Comparison of ENCODE assay signal across 15 mouse cellular contexts in genomic region chr13:60255162-60255561, GRCm38 (mm10).
A peak's percentile ranks its signal among the peaks of the same experiment; 100 is the strongest.
DNase-seq lines count a peak whose midpoint lies in the region; ATAC-seq and TF ChIP-seq lines count a peak whose summit lies in the region.
"Had no signal": no experiment of that assay in that cellular context is flagged by ENCODE, and none has a peak within 500 bp of the region (broad histone marks: within the 10 kb centered on the region; RNA-seq: fewer than 3 reads in every experiment).

No protein-coding gene starts in this region.

- H3K4me2 ChIP-seq in kidney, postnatal 0 days (ENCODE audit: low read length): no peak overlapping the region
- no peak overlapping the region for H3K4me2 ChIP-seq in stomach, embryonic 16.5 days (ENCODE audit: low read depth, low read length)
- H3K4me2 ChIP-seq in liver, embryonic 12.5 days: no peak overlapping the region

- ATAC-seq in kidney, postnatal 0 days (replicated peaks; ENCODE audit: low FRiP score, low read depth): no peak
- no peak for ATAC-seq in stomach, embryonic 16.5 days (ENCODE audit: insufficient read depth, low FRiP score)
- no peak for ATAC-seq in liver, embryonic 12.5 days
- ATAC-seq: liver, postnatal 0 days had no signal

- peak overlapping the region; percentile 43; the same call in 1 of the 2 replicates for H3K27ac ChIP-seq in gastrocnemius, adult 2 months
- H3K27ac ChIP-seq in kidney, postnatal 0 days: 0 out of 2 replicates have a peak overlapping the region, but pooled peaks have one; percentile 27
- H3K27ac ChIP-seq in kidney, adult 2 months (ENCODE audit: insufficient read depth, low read depth, low read length): no peak overlapping the region
- peak overlapping the region; percentile 89 for H3K27ac ChIP-seq in limb, embryonic 10.5 days
- H3K27ac ChIP-seq in stomach, embryonic 16.5 days (ENCODE audit: low read length): peak overlapping the region; percentile 49; the same call in 1 of the 2 replicates
- H3K27ac ChIP-seq in liver, embryonic 12.5 days: no peak overlapping the region

- no peak for TF ChIP-seq POLR2A in kidney, adult 2 months (IDR thresholded peaks at IDR 0.05; ENCODE audit: low read depth, low read length)

- WGBS in kidney, postnatal 0 days: 25% methylated on average over 7 of the region's 7 CpGs
- 50% methylated on average over 7 of the region's 7 CpGs for WGBS in kidney, adult 2 months
- 25% methylated on average over 7 of the region's 7 CpGs for WGBS in limb, embryonic 10.5 days
- WGBS in stomach, embryonic 16.5 days: 26% methylated on average over 7 of the region's 7 CpGs
- 53% methylated on average over 7 of the region's 7 CpGs for WGBS in liver, embryonic 12.5 days (ENCODE audit: insufficient replicate concordance)

- no peak overlapping the region for H3K4me3 ChIP-seq in gastrocnemius, adult 2 months
- no peak overlapping the region for H3K4me3 ChIP-seq in kidney, postnatal 0 days (replicated peaks; ENCODE audit: low read depth, low read length)
- no peak overlapping the region for H3K4me3 ChIP-seq in kidney, adult 2 months (ENCODE audit: insufficient read depth, low read depth, low read length)
- H3K4me3 ChIP-seq in limb, embryonic 10.5 days: 0 out of 2 replicates have a peak overlapping the region, but pooled peaks have one; percentile 12
- no peak overlapping the region for H3K4me3 ChIP-seq in stomach, embryonic 16.5 days (replicated peaks; ENCODE audit: low read length)
- H3K4me3 ChIP-seq in liver, embryonic 12.5 days: no peak overlapping the region

- H3K4me1 ChIP-seq in kidney, postnatal 0 days (replicated peaks; ENCODE audit: insufficient read depth, low read length): peaks cover 7% of the 10 kb centered on the region; the same call in 1 of the 2 replicates
- no peaks in the 10 kb centered on the region for H3K4me1 ChIP-seq in kidney, adult 2 months (ENCODE audit: control insufficient read depth, insufficient read depth, low read length)
- H3K4me1 ChIP-seq in limb, embryonic 10.5 days: peaks cover 59% of the 10 kb centered on the region
- no peaks in the 10 kb centered on the region for H3K4me1 ChIP-seq in stomach, embryonic 16.5 days (ENCODE audit: control insufficient read depth, insufficient read depth, low read length)
- H3K4me1 ChIP-seq in liver, embryonic 12.5 days: no peaks in the 10 kb centered on the region

- no peaks in the 10 kb centered on the region for H3K36me3 ChIP-seq in kidney, postnatal 0 days (ENCODE audit: insufficient read depth, low read length)
- H3K36me3 ChIP-seq in kidney, adult 2 months (ENCODE audit: control insufficient read depth, insufficient read depth, low read length): no peaks in the 10 kb centered on the region
- no peaks in the 10 kb centered on the region for H3K36me3 ChIP-seq in limb, embryonic 10.5 days
- no peaks in the 10 kb centered on the region for H3K36me3 ChIP-seq in stomach, embryonic 16.5 days (ENCODE audit: control insufficient read depth, insufficient read depth, low read length)
- H3K36me3 ChIP-seq in liver, embryonic 12.5 days: no peaks in the 10 kb centered on the region

- H3K27me3 ChIP-seq in kidney, postnatal 0 days (ENCODE audit: insufficient read depth, low read length): no peaks in the 10 kb centered on the region
- no peaks in the 10 kb centered on the region for H3K27me3 ChIP-seq in kidney, adult 2 months (replicated peaks; ENCODE audit: control insufficient read depth, insufficient read depth, low read length)
- H3K27me3 ChIP-seq in limb, embryonic 10.5 days (ENCODE audit: low read depth, poor library complexity, severe bottlenecking): no peaks in the 10 kb centered on the region
- no peaks in the 10 kb centered on the region for H3K27me3 ChIP-seq in stomach, embryonic 16.5 days (ENCODE audit: control insufficient read depth, insufficient read depth, low read length)
- H3K27me3 ChIP-seq in liver, embryonic 12.5 days (replicated peaks): no peaks in the 10 kb centered on the region
- H3K27me3 ChIP-seq: CH12.LX had no signal

- TF ChIP-seq CTCF in gastrocnemius, adult 2 months (IDR thresholded peaks at IDR 0.05): no peak
- no peak for TF ChIP-seq CTCF in kidney, postnatal 0 days (IDR thresholded peaks at IDR 0.05; ENCODE audit: low read depth)
- no peak for TF ChIP-seq CTCF in kidney, adult 2 months (conservative IDR thresholded peaks at IDR 0.05; ENCODE audit: insufficient read depth, insufficient read length, low read depth, low read length)

- intact Hi-C loops in gastrocnemius, adult 2 months (cut with DNase I): no loop called here
- intact Hi-C loops in gastrocnemius, postnatal 36 days (cut with DNase I): no loop called here

- DNase-seq in gastrocnemius, adult 2 months: no peak
- no peak for DNase-seq in gastrocnemius, postnatal 36 days
- no peak for DNase-seq in kidney, postnatal 0 days (ENCODE audit: low spot score)
- DNase-seq in kidney, adult 2 months: no peak
- peak; percentile 50 for DNase-seq in limb, embryonic 10.5 days (ENCODE audit: low spot score)
- no peak for DNase-seq in natural killer cell, adult 2 months (ENCODE audit: low spot score in 2 of 2)
- DNase-seq: adrenal gland, adult 2 months; cerebellum, adult 11-12 months; cerebellum, postnatal 25 days; heart, postnatal 4 days; liver, postnatal 0 days; lung, postnatal 36 days had no signal

- no peaks in the 10 kb centered on the region for H3K9me3 ChIP-seq in kidney, postnatal 0 days (replicated peaks; ENCODE audit: low read length)
- H3K9me3 ChIP-seq in limb, embryonic 10.5 days (replicated peaks): no peaks in the 10 kb centered on the region
- no peaks in the 10 kb centered on the region for H3K9me3 ChIP-seq in stomach, embryonic 16.5 days (replicated peaks; ENCODE audit: control insufficient read depth, low read length)
- H3K9me3 ChIP-seq in liver, embryonic 12.5 days (replicated peaks): no peaks in the 10 kb centered on the region

- no peak overlapping the region for H3K9ac ChIP-seq in kidney, postnatal 0 days (ENCODE audit: low read depth, low read length)
- H3K9ac ChIP-seq in stomach, embryonic 16.5 days (ENCODE audit: low read length): peak overlapping the region; percentile 21; the same call in 1 of the 2 replicates
- H3K9ac ChIP-seq in liver, embryonic 12.5 days: no peak overlapping the region
- H3K9ac ChIP-seq: liver, postnatal 0 days had no signal

Comparison
In these comparisons a context has a peak if more than half of its experiments do, and no peak if none do; other contexts are left out.
1. H3K27ac ChIP-seq: peak in gastrocnemius, adult 2 months (single experiment), kidney, postnatal 0 days (single experiment), limb, embryonic 10.5 days (single experiment) and stomach, embryonic 16.5 days (single experiment); none in kidney, adult 2 months (single experiment) and liver, embryonic 12.5 days (single experiment).